Mouse (Mus musculus) ES-Bruce4 (cell line): ENCODE measurements around the gene Prkag2.

Source experiments
- CTCF ChIP-seq: IDR thresholded peaks from one replicate; pipeline ENCODE4 v1.8.1; 2011; ENCODE audit warnings: low read depth, low read length
- POLR2A ChIP-seq: IDR thresholded peaks from one replicate; pipeline ENCODE4 v1.8.1; 2011; ENCODE audit warnings: low read length; ENCODE audit not compliant: insufficient read depth

- TF ChIP-seq CTCF, result peak; percentile 60
- TF ChIP-seq POLR2A, result no peak
Measured at GRCm38 (mm10) chr5:25041307-25041706, 59.1 kb downstream of the Prkag2 start.
